7 mouse cellular contexts compared by ENCODE assay signal in the genomic region with DNA sequence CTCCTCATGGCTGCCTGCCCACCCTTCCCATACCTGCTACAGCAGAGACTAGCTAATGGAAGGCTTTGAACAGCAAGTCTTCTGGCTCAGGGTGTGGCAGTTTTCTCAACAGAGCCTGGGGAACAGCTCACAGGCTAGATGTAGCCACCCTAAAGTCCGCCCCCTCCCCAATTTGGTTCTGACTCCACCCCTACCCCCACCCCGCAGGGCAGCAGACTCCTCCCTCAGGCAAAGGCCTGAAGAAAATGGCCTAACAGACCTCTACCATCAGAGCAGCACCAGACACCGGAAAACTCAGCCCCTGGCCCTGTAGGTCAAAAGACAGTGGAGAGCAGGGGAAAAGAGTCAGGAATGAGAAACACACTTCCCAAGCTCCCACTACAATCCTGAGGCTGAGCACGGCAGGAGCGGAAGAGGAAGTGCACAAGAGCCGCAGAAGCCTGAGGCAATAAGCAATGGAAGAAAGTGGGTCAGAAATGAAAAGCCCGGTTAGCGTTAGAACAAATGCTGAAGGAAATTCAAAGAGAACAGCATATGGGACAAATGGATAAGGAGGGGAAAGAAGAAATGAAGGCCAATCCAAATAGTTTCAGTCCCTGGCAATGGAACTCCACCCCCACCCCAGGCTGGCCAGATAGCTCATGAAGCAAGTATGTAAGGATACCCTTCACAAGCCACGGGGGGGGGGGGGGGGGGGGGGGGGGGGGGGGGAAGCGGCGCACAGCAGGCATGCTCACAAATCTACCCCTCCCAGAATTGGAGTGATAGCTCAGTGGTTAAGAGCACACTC. TPM values are rescaled to one million over a fixed set of nuclear protein-coding genes. Genes with fewer than 3 reads are reported as not detected.
A peak's percentile ranks its signal among the peaks of the same experiment; 100 is the strongest.
DNase-seq lines count a peak whose midpoint lies in the region; ATAC-seq and TF ChIP-seq lines count a peak whose summit lies in the region.

No protein-coding gene starts in this region.

- no peaks in the 10 kb centered on the region for H3K36me3 ChIP-seq in embryonic facial prominence, embryonic 10.5 days (replicated peaks)
- no peaks in the 10 kb centered on the region for H3K36me3 ChIP-seq in hindbrain, postnatal 0 days (ENCODE audit: insufficient read depth, low read length)

- no peak for DNase-seq in left cerebral cortex, adult 2 months (ENCODE audit: extremely low spot score in 1 of 2, low spot score in 2 of 2)
- DNase-seq in left cerebral cortex, adult 9 months (ENCODE audit: low spot score in 2 of 2), result no peak
- DNase-seq in embryonic facial prominence, embryonic 10.5 days (ENCODE audit: low spot score), result peak; percentile 46
- DNase-seq in hindbrain, postnatal 0 days (ENCODE audit: low spot score), result peak; percentile 23
- peak; percentile 72 for DNase-seq in retina, postnatal 1 day
- no peak for DNase-seq in adrenal gland, postnatal 14 days
- DNase-seq in cerebellum, adult 11-12 months, result no peak

- H3K27ac ChIP-seq in left cerebral cortex, adult 2 months, result peak overlapping the region; percentile 80
- peak overlapping the region; percentile 69 for H3K27ac ChIP-seq in embryonic facial prominence, embryonic 10.5 days (replicated peaks)
- H3K27ac ChIP-seq in hindbrain, postnatal 0 days, result peak overlapping the region; percentile 67

- ATAC-seq in hindbrain, postnatal 0 days, result no peak

- no peak overlapping the region for H3K4me3 ChIP-seq in left cerebral cortex, adult 2 months
- peak overlapping the region; percentile 30 for H3K4me3 ChIP-seq in embryonic facial prominence, embryonic 10.5 days
- H3K4me3 ChIP-seq in hindbrain, postnatal 0 days (ENCODE audit: low read length), result no peak overlapping the region

- 25% methylated on average over 11 of the region's 11 CpGs for WGBS in embryonic facial prominence, embryonic 10.5 days
- WGBS in hindbrain, postnatal 0 days, result 49% methylated on average over 10 of the region's 11 CpGs

- no peaks in the 10 kb centered on the region for H3K9me3 ChIP-seq in embryonic facial prominence, embryonic 10.5 days
- H3K9me3 ChIP-seq in hindbrain, postnatal 0 days (ENCODE audit: low read length), result no peaks in the 10 kb centered on the region

- intact Hi-C loops in left cerebral cortex, adult 2 months (cut with DNase I), result no loop called here

- H3K4me2 ChIP-seq in hindbrain, postnatal 0 days (ENCODE audit: low read depth, low read length), result no peak overlapping the region

- TF ChIP-seq CTCF in left cerebral cortex, adult 2 months (IDR thresholded peaks at IDR 0.05), result no peak
- TF ChIP-seq CTCF in hindbrain, postnatal 0 days (IDR thresholded peaks at IDR 0.05; ENCODE audit: low read depth), result no peak

- peaks cover 56% of the 10 kb centered on the region for H3K4me1 ChIP-seq in embryonic facial prominence, embryonic 10.5 days
- H3K4me1 ChIP-seq in hindbrain, postnatal 0 days (ENCODE audit: insufficient read depth, low read length), result peaks cover 38% of the 10 kb centered on the region

- no peak overlapping the region for H3K9ac ChIP-seq in hindbrain, postnatal 0 days (replicated peaks; ENCODE audit: low read length)

- no peaks in the 10 kb centered on the region for H3K27me3 ChIP-seq in embryonic facial prominence, embryonic 10.5 days (replicated peaks; ENCODE audit: low read depth, poor library complexity, severe bottlenecking)
- no peaks in the 10 kb centered on the region for H3K27me3 ChIP-seq in hindbrain, postnatal 0 days (ENCODE audit: insufficient read depth, low read length)

RNA-seq across cellular contexts. Expression of a gene that starts 8.0 kb away (rescaled TPM):
- not detected for total RNA-seq in left cerebral cortex, adult 2 months (2021)
- polyA plus RNA-seq in embryonic facial prominence, embryonic 10.5 days (2016; fragmentation: Nextera tagmentation; extraction: Ambion mirVana), result not detected in 2 replicates
- not detected in 2 replicates for total RNA-seq in hindbrain, postnatal 0 days (2014; rRNA removed)
- not detected in 2 replicates for polyA plus RNA-seq in hindbrain, postnatal 0 days (2015; fragmentation: Nextera tagmentation; extraction: Ambion mirVana)
- total RNA-seq in adrenal gland, postnatal 14 days (2021), result not detected in 2 replicates

RNA-seq across cellular contexts. Expression of a gene that starts 30.0 kb away (rescaled TPM):
- 100 to 1,000 TPM; 179 to 199 TPM for total RNA-seq in left cerebral cortex, adult 2 months (2021)
- polyA plus RNA-seq in embryonic facial prominence, embryonic 10.5 days (2016; fragmentation: Nextera tagmentation; extraction: Ambion mirVana), result 22.1 and 23.9 TPM in 2 replicates
- 30.7 and 34.0 TPM in 2 replicates for total RNA-seq in hindbrain, postnatal 0 days (2014; rRNA removed)
- 26.9 and 28.0 TPM in 2 replicates for polyA plus RNA-seq in hindbrain, postnatal 0 days (2015; fragmentation: Nextera tagmentation; extraction: Ambion mirVana)
- total RNA-seq in adrenal gland, postnatal 14 days (2021), result 85.8 and 102 TPM in 2 replicates

Comparison
In these comparisons a context has a peak if more than half of its experiments do, and no peak if none do; other contexts are left out.
1. DNase-seq: peak in embryonic facial prominence, embryonic 10.5 days (single experiment), hindbrain, postnatal 0 days (single experiment) and retina, postnatal 1 day (single experiment); none in left cerebral cortex, adult 2 months (0 of 2), left cerebral cortex, adult 9 months (0 of 2), adrenal gland, postnatal 14 days (single experiment) and cerebellum, adult 11-12 months (single experiment).
2. Peak in every context shown above with its lines, with median percentiles within 50 percentile points of each other: H3K27ac ChIP-seq.